Mouse (Mus musculus) bone marrow macrophage, adult 2 months (primary cell): ENCODE measurements at regions not wholly inside any gene's neighbourhood (a gene's known extent, or its start where the extent isn't known, plus 50 kb on each side); places are given as distances from the start of the nearest gene placed in this dataset.

Experiments
- CTCF ChIP-seq: IDR thresholded peaks from 2 replicates; pipeline ENCODE4 v1.5.1; 2012; ENCODE audit warnings: low read depth, mild to moderate bottlenecking, low read length, moderate library complexity
- POLR2A ChIP-seq: IDR thresholded peaks from 2 replicates; pipeline ENCODE4 v1.6.1; 2012; ENCODE audit warnings: mild to moderate bottlenecking, low read depth, low read length, borderline replicate concordance

GRCm38 (mm10) chr3:151003990-151004389, 433.7 kb upstream of the Adgrl4 start:
- TF ChIP-seq CTCF (no peak), POLR2A (no peak)
